Comparison of ENCODE assay signal across 13 mouse cellular contexts in genomic region chr11:32991036-32991616, GRCm38 (mm10).
"Had no signal": no experiment of that assay in that cellular context is flagged by ENCODE, and none has a peak within 500 bp of the region (broad histone marks: within the 10 kb centered on the region; RNA-seq: fewer than 3 reads in every experiment).

No protein-coding gene starts in this region.

- H3K36me3 ChIP-seq: limb, embryonic 15.5 days; liver, embryonic 12.5 days; midbrain, embryonic 13.5 days; stomach, embryonic 15.5 days had no signal

- H3K27me3 ChIP-seq: limb, embryonic 15.5 days; liver, embryonic 12.5 days; midbrain, embryonic 13.5 days; stomach, embryonic 15.5 days had no signal

- ATAC-seq: intestine, postnatal 0 days; liver, embryonic 12.5 days; midbrain, embryonic 13.5 days had no signal

- H3K9ac ChIP-seq: limb, embryonic 15.5 days; liver, embryonic 12.5 days; midbrain, embryonic 13.5 days; stomach, embryonic 15.5 days had no signal

- H3K9me3 ChIP-seq: limb, embryonic 15.5 days; liver, embryonic 12.5 days; midbrain, embryonic 13.5 days; stomach, embryonic 15.5 days had no signal

- H3K27ac ChIP-seq: kidney, postnatal 0 days; limb, embryonic 15.5 days; liver, embryonic 12.5 days; midbrain, embryonic 13.5 days; stomach, embryonic 15.5 days had no signal

- H3K4me3 ChIP-seq: limb, embryonic 15.5 days; liver, embryonic 12.5 days; midbrain, embryonic 13.5 days; stomach, embryonic 15.5 days had no signal

- DNase-seq: kidney, adult 9 months; kidney, postnatal 36 days; layer of hippocampus, adult 9-11 months; layer of hippocampus, postnatal 36 days; right cerebral cortex, postnatal 14 days; thymus, adult 2 months; thymus, postnatal 36 days had no signal

- H3K4me2 ChIP-seq: limb, embryonic 15.5 days; liver, embryonic 12.5 days; midbrain, embryonic 13.5 days; stomach, embryonic 15.5 days had no signal

- H3K4me1 ChIP-seq: liver, embryonic 12.5 days; midbrain, embryonic 13.5 days; stomach, embryonic 15.5 days had no signal
